Mouse (Mus musculus) neural tube, embryonic 13.5 days (tissue): ENCODE measurements around the gene Lin54. TPM values are rescaled to one million over a fixed set of nuclear protein-coding genes. Genes with fewer than 3 reads are reported as not detected.

Experiments
- ATAC-seq: fragments of 200-750 bp; cut with Nextera tagmentation; 2 replicates; pipeline ENCODE4 v1.8.0; 2017; ENCODE audit warnings: low read depth, mild to moderate bottlenecking, moderate TSS enrichment, moderate library complexity
- H3K27ac ChIP-seq: fragments of 300-500 bp; sonication (generic); replicated peaks from 2 replicates; pipeline ENCODE4 v1.5.1; 2015; ENCODE audit warnings: moderate library complexity, mild to moderate bottlenecking, inconsistent platforms
- H3K27me3 ChIP-seq: fragments of 300-500 bp; sonication (generic); 2 replicates; pipeline ENCODE4 v1.6.1; 2015; ENCODE audit warnings: mild to moderate bottlenecking, inconsistent platforms
- H3K36me3 ChIP-seq: fragments of 300-500 bp; sonication (generic); 2 replicates; pipeline ENCODE4 v1.6.1; 2015; ENCODE audit warnings: mild to moderate bottlenecking, inconsistent platforms
- H3K4me1 ChIP-seq: fragments of 300-500 bp; sonication (generic); replicated peaks from 2 replicates; pipeline ENCODE4 v1.6.1; 2015; ENCODE audit warnings: inconsistent platforms
- H3K4me2 ChIP-seq: fragments of 300-500 bp; sonication (generic); 2 replicates; pipeline ENCODE4 v1.6.1; 2015; ENCODE audit warnings: inconsistent platforms, mild to moderate bottlenecking, moderate library complexity
- H3K4me3 ChIP-seq: fragments of 300-500 bp; sonication (generic); 2 replicates; pipeline ENCODE4 v1.5.1; 2015; ENCODE audit warnings: mild to moderate bottlenecking, inconsistent platforms
- H3K9ac ChIP-seq: fragments of 300-500 bp; sonication (generic); 2 replicates; pipeline ENCODE4 v1.6.1; 2015; ENCODE audit warnings: moderate library complexity, mild to moderate bottlenecking, inconsistent platforms
- H3K9me3 ChIP-seq: fragments of 300-500 bp; sonication (generic); 2 replicates; pipeline ENCODE4 v1.6.1; 2016; ENCODE audit warnings: inconsistent platforms
- WGBS: fragments of 180-500 bp; shearing (Covaris S2); methylation state at CpG from one replicate; pipeline ENCODE4 v1.1.7; 2015; 5-methylcytosine and 5-hydroxymethylcytosine counted together
- microRNA-seq: library from miRNA; unstranded; fragments of <30 nt; microRNA quantifications from one replicate; pipeline ENCODE4, GENCODE M21; 2016
- polyA plus RNA-seq: library from polyadenylated mRNA; unstranded; fragments of >200 nt; fragmentation: Nextera tagmentation; extraction: Ambion mirVana; gene quantifications from 2 replicates; pipeline ENCODE4 v1.2.1, GENCODE M21; 2015

Gene Lin54
- polyA plus RNA-seq, 1 experiment from 2014 or later: 6.7 TPM

DNA sequence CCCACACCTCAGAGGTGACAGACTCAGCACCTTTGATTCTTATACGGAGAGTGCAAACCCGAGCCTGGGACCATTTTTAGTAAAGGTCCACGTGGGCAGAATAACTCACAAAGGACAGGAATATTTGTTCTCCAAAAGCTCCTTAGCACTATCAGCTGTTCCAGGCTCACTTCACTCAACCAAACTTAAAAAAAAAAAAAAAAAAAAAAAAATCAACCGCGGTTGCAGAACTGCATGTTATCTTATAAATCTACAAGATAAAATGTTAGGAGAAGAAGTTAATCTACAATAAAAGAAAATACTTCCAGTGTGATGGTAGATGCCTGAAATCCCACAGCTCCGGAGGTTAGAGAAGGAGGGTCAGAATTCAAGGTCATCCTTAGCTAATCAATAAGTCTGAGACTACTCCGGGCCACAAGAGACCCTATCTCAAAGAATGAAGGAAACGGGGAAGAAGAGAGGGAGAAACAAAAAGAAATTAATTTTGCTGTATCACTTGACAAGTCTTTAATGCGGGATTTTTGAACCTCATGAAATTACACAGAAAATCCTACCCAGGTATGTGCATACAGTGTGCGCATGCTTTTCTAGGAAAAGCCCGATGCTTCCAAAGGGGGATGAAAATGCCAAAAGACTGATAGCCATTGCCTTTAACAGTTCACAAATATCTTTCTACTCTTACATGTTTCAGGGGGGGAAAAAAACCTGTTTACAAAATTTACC is 85.8 kb downstream of the Lin54 start:
- H3K36me3 ChIP-seq: peaks cover 18% of the 10 kb centered on the region
- H3K9me3 ChIP-seq: no peaks in the 10 kb centered on the region
- H3K4me3 ChIP-seq: peak overlapping the region; percentile 86
- H3K4me2 ChIP-seq: peak overlapping the region; percentile 62
- H3K4me1 ChIP-seq: peaks cover 30% of the 10 kb centered on the region
- 70% methylated on average over 11 of the region's 11 CpGs for WGBS
- no peak overlapping the region for H3K27ac ChIP-seq
- no peak for ATAC-seq
- H3K27me3 ChIP-seq: no peaks in the 10 kb centered on the region
- H3K9ac ChIP-seq: peak overlapping the region; percentile 87

DNA sequence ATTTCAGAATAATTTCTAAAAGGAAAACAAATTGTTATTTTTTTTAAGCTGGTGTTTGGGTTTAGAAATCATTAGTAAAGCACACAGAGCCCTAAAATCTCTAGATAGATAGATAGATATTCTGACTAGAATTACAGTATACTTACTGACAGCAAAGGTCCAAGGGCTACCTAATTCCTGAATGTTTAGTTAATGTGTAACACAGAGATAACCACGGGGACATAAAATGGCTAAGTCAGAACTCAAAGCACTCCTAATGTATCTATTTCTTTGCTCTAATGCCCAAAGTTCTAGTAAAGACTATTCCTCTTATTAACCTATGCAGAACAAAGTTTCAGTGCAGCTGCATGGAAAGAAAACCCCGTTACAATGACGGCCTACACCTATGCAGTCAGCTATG is 87.6 kb downstream of the Lin54 start:
- Histone ChIP-seq H3K4me1 (peaks cover 30% of the 10 kb centered on the region), H3K4me2 (no peak overlapping the region), H3K9ac (no peak overlapping the region), H3K36me3 (peaks cover 3% of the 10 kb centered on the region; the same call in 1 of the 2 replicates), H3K4me3 (no peak overlapping the region), H3K9me3 (no peaks in the 10 kb centered on the region), H3K27ac (no peak overlapping the region), H3K27me3 (no peaks in the 10 kb centered on the region)
- ATAC-seq: no peak
- WGBS: 90% methylated on average over 3 of the region's 3 CpGs

DNA sequence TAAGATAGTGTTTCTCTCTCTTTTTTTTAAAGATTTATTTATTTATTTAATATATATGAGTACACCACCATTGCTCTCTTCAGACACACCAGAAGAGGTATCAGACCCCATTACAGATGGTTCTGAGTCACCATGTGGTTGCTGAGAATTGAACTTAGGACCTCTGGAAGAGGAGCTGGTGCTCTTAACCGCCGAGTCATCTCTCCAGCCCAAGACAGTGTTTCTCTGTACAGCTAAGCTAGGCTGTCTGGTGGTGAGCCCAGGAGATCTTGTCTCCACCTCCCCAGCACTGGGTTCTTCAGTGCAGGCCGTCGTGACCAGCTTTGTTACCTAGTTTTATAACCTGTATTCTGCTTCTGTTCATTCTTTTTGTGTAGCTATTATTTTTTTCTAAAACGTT is 90.2 kb downstream of the Lin54 start:
- H3K27ac ChIP-seq: no peak overlapping the region
- no peak overlapping the region for H3K4me3 ChIP-seq
- WGBS: 91% methylated on average over 5 of the region's 5 CpGs
- peaks cover 21% of the 10 kb centered on the region for H3K36me3 ChIP-seq
- H3K4me2 ChIP-seq: no peak overlapping the region
- H3K27me3 ChIP-seq: no peaks in the 10 kb centered on the region
- H3K9me3 ChIP-seq: no peaks in the 10 kb centered on the region
- H3K4me1 ChIP-seq: peaks cover 19% of the 10 kb centered on the region
- no peak overlapping the region for H3K9ac ChIP-seq
- no peak for ATAC-seq

DNA sequence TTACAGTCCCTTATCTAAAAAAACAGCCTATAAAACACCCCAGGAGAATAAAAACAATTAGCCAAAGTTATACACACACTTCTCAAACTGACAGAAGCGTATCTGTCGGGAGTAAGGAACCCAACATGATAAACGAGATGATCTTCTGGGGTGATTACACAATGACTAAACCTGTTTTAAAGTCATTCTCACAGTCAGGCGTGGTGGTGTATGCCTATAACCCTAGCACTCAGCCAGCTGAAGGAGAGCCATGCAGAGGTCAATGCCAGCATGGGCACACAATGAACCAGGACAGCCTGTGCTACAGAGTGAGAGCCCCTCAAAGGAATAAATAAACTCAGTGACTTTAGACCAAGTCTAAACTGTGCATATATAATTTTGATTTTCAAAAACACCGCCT is 92.0 kb downstream of the Lin54 start:
- Histone ChIP-seq H3K4me2 (no peak overlapping the region), H3K4me3 (no peak overlapping the region), H3K36me3 (peaks cover 38% of the 10 kb centered on the region), H3K9ac (no peak overlapping the region), H3K9me3 (no peaks in the 10 kb centered on the region), H3K4me1 (peaks cover 2% of the 10 kb centered on the region), H3K27ac (no peak overlapping the region), H3K27me3 (no peaks in the 10 kb centered on the region)
- no peak for ATAC-seq
- WGBS: 79% methylated on average over 5 of the region's 5 CpGs

DNA sequence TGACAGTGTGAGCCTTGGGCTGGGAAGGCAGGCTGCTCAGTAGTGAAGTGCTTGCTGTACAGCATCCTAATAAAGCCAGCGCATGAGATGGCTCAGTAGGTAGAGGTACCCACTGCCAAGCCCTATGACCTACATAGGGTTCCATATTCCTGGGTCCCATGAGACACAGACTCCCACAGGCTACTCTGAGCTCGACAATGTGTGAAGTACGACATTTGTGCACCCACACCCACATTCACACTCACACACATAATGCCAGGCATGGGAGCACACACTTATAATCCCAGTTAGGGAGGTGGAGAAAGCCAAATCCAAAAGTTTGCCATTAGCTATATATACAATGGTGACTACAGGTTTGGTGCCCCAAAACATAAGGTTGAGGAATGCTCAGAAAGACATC is 103.7 kb downstream of the Lin54 start:
- WGBS: 98% methylated on average over 3 of the region's 3 CpGs
- H3K27me3 ChIP-seq: no peaks in the 10 kb centered on the region
- no peaks in the 10 kb centered on the region for H3K4me1 ChIP-seq
- H3K27ac ChIP-seq: no peak overlapping the region
- no peak overlapping the region for H3K4me2 ChIP-seq
- H3K9me3 ChIP-seq: no peaks in the 10 kb centered on the region
- H3K9ac ChIP-seq: no peak overlapping the region
- peaks cover 88% of the 10 kb centered on the region for H3K36me3 ChIP-seq
- no peak overlapping the region for H3K4me3 ChIP-seq
- no peak for ATAC-seq

DNA sequence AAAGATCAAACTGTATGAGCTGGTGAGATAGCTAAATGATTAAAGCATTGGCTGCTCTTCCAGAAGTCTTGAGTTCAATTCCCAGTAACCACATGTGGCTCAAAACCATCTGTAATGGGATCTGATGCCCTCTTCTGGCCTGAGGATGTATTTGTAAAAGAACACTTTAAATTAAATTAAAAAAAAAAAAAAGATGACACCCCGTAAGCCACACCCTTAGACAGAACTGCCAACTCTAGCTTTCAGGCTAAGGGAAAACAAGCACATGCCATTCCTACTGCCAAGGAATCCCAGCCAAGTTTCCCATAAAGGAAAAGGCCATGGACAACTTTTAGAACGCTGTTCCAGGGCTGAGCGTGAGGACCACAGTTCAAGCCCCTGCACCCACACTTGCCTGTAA is 106.8 kb downstream of the Lin54 start:
- ATAC-seq: no peak
- Histone ChIP-seq H3K4me2 (no peak overlapping the region), H3K4me3 (no peak overlapping the region), H3K4me1 (no peaks in the 10 kb centered on the region), H3K27ac (no peak overlapping the region), H3K27me3 (no peaks in the 10 kb centered on the region), H3K36me3 (peaks cover 98% of the 10 kb centered on the region), H3K9ac (no peak overlapping the region), H3K9me3 (no peaks in the 10 kb centered on the region)
- WGBS: 95% methylated on average over 3 of the region's 3 CpGs

DNA sequence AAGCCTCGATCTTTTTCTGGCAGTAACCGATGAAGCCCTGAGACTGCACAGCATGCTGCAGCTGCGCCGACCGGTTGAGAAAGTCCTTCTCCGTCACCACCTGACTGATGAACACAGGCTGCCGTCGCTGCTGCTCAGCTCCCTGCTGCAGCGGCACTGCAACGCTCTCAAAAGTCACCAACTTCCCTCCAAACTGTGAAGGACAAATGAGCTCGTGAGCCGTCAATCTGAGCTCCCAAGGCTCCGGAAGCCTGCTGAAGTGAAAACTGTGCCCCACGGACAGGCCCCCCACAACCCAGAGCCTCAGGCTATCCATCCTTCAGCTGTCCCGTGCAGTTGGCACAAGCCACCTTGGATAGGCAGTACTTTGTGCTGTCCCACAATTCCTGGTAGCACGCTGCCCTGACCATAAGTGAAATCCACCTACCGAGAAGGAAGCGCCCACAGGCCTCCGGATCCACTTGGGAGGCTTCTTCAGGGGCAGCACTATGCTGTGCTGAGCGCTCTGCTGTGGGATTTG is 107.9 kb downstream of the Lin54 start:
- Histone ChIP-seq H3K4me1 (no peaks in the 10 kb centered on the region), H3K9ac (no peak overlapping the region), H3K27me3 (no peaks in the 10 kb centered on the region), H3K27ac (no peak overlapping the region), H3K36me3 (peaks cover 94% of the 10 kb centered on the region), H3K4me3 (no peak overlapping the region), H3K9me3 (no peaks in the 10 kb centered on the region), H3K4me2 (no peak overlapping the region)
- no peak for ATAC-seq
- WGBS: 91% methylated on average over 20 of the region's 20 CpGs

Small RNA genes within 50 kb of the gene (microRNA-seq; reads per million reads assigned to microRNA genes)
- gene Gm23222: not detected

Other genes with a start within 250 kb of the Lin54 start
- 106 and 118 TPM in 2 replicates for gene Sec31a, start 84.4 kb downstream of the Lin54 start, polyA plus RNA-seq
- 195 TPM in 2 replicates for gene Cops4, start 17.7 kb upstream of the Lin54 start, polyA plus RNA-seq
- 1.7 and 2.2 TPM in 2 replicates for gene Plac8, start 71.6 kb upstream of the Lin54 start, polyA plus RNA-seq
- gene Coq2, start 174.5 kb upstream of the Lin54 start, polyA plus RNA-seq: 46.6 and 49.0 TPM in 2 replicates
- gene Hpse, start 219.1 kb upstream of the Lin54 start, polyA plus RNA-seq: 1.2 TPM in 2 replicates